Mouse (Mus musculus): ENCODE measurements around the gene Sh3kbp1. TPM values are rescaled to one million over a fixed set of nuclear protein-coding genes. Genes with fewer than 3 reads are reported as not detected.

Gene Sh3kbp1
- polyA plus RNA-seq, 1 experiment from 2014 or later, result 23.2 TPM

DNA sequence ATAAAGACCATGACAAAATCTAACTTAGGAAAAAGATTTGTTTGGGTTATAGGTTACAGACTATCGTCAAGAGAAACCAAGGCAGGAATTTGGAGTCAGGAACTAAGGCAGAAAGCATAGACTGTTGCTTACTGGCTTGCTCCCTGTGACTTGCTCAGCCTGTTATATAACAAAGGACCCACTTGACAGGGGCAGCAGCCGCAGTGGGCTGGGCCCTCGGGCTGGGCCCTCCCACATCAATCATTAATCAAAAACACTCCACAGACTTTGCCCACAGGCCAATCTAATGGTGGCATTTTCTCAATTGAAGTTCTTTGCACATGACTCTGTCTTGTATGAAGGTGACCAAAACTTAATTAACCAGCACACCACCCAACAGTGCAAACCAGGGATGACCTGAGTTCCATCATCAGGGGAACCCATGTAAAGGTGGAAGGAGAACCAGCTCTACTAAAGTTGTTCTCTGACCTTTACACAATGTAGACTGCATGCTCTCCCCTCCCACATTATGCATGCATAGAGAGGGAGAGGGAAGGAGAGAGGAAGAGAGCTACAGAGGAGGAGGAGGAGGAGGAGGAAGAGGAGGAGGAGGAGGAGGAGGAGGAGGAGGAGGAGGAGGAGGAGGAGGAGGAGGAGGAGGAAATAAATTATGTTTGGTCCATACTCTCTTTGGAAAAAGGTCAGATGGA is 344.2 kb downstream of the Sh3kbp1 start:
- Histone ChIP-seq H3K9me3 (no peaks in the 10 kb centered on the region), H3K36me3 (replicated peaks) (no peaks in the 10 kb centered on the region), H3K4me3 (no peak overlapping the region), H3K4me1 (no peaks in the 10 kb centered on the region), H3K27me3 (replicated peaks; ENCODE audit: low read depth, poor library complexity, severe bottlenecking) (peaks cover 83% of the 10 kb centered on the region), H3K27ac (replicated peaks) (no peak overlapping the region)
- WGBS, result 60% methylated on average over 3 of the region's 3 CpGs
- no peak for DNase-seq (ENCODE audit: low spot score)

DNA sequence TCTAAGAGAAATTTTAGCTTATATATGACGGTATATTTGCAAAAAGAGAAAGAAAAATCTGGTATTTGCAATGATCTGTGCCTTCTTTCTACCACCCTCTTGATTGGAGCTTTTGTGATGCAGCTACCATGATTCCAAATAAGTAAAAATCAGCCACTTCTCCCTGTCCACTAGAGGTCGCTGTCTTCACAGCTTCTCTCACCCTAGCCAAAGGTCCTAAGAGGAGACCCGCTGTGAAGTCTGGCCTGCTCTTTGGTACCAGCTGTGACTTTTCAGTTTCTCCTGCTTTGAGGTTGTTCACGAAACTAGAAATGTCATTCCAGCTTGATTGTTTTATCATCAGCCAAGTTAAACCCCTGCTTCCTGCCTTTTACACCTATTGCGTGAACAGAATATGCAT is 346.7 kb downstream of the Sh3kbp1 start:
- WGBS, result 31% methylated on average over 5 of the region's 5 CpGs
- Histone ChIP-seq H3K27me3 (replicated peaks; ENCODE audit: low read depth, poor library complexity, severe bottlenecking) (peaks cover 75% of the 10 kb centered on the region), H3K27ac (replicated peaks) (no peak overlapping the region), H3K4me3 (no peak overlapping the region), H3K4me1 (no peaks in the 10 kb centered on the region), H3K9me3 (no peaks in the 10 kb centered on the region), H3K36me3 (replicated peaks) (no peaks in the 10 kb centered on the region)
- peak; percentile 25 for DNase-seq (ENCODE audit: low spot score)

GRCm38 (mm10) chrX:159976243-159976642 is 349.2 kb downstream of the Sh3kbp1 start:
- H3K4me3 ChIP-seq, result no peak overlapping the region
- no peak for DNase-seq (ENCODE audit: low spot score)
- no peak overlapping the region for H3K27ac ChIP-seq (replicated peaks)
- H3K27me3 ChIP-seq (replicated peaks; ENCODE audit: low read depth, poor library complexity, severe bottlenecking), result peaks cover 74% of the 10 kb centered on the region
- WGBS, result 78% methylated on average over 3 of the region's 3 CpGs
- no peaks in the 10 kb centered on the region for H3K36me3 ChIP-seq (replicated peaks)
- H3K9me3 ChIP-seq, result no peaks in the 10 kb centered on the region
- H3K4me1 ChIP-seq, result no peaks in the 10 kb centered on the region

DNA sequence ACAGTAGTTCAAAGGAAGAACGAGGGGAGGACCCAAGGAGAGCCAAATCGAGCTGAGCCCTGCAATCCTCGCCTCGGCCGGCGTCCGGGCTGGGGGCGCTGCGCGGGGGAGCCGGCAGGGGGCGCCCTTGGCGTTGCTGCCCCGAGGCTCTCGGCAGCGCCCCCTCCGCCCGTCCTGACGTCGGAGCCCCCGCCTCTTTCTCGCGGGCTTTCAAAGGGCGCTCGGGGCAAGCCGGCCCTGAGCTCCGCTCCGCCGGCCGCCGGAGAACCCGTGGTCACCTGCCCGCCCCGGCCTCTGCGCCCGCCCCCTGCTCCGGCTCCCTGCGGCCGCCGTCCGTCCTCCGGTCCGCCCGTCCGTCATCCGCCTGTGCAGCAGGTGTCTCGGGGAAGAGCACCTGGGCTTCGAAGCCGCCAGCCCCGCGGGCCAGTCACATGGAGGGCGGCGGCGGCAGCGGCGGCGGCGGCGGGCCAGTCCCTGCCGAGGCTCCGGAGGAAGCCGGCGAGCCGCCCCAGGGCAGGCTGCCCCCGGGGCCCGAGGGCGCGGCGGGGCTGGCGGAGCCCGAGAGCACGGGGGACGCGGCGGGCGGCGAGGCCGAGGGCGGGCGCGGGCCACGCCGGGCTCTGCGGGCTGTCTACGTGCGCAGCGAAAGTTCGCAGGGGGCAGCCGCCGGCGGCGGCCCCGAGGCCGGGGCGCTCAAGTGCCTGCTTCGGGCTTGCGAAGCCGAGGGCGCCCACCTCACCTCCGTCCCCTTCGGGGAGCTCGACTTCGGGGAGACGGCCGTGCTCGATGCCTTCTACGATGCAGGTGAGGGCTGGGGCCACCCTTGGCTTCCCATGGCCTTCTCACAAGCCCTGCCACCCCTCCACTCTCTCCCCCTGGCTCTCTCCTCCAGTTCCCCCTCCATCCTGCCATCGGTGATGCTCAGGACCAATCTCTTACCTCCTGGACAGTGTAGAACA is 361.2 kb downstream of the Sh3kbp1 start, which contains the start of gene Map3k15:
Gene Map3k15 (plus strand): TSS at position 432 of the 959 bp plus-strand sequence.
- peak; percentile 68 for DNase-seq (ENCODE audit: low spot score)
- H3K27ac ChIP-seq (replicated peaks), result no peak within 1 kb of the TSS; the same call in 1 of the 2 replicates
- H3K4me3 ChIP-seq, result peak within 1 kb of the TSS; percentile 58
- no peaks in the 10 kb centered on the region for H3K36me3 ChIP-seq (replicated peaks)
- H3K9me3 ChIP-seq, result no peaks in the 10 kb centered on the region
- 36% methylated on average over 107 of the region's 108 CpGs for whole genome bisulfite sequencing
- no peaks in the 10 kb centered on the region for H3K4me1 ChIP-seq
- peaks cover 92% of the 10 kb centered on the region for H3K27me3 ChIP-seq (replicated peaks; ENCODE audit: low read depth, poor library complexity, severe bottlenecking)

DNA sequence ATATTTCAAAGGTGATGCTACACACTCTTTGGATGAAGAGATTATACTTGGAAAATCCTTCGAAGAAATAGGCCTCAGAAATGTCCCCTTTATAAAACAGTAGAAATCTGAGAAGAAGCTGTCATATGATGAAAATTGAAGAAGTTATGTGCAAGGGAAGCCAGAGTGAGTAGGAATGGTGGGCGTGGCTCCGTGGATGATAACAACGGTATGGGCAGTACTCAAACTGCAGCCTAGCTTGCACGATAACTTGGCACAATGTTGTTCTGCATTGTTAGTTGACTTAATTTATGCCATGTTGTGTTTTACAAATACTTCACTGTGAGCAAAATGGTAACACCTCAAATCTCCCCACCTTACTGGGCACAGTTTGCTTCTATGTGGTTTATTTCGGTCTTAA is 368.7 kb downstream of the Sh3kbp1 start:
- no peaks in the 10 kb centered on the region for H3K4me1 ChIP-seq
- H3K9me3 ChIP-seq, result no peaks in the 10 kb centered on the region
- H3K27me3 ChIP-seq (replicated peaks; ENCODE audit: low read depth, poor library complexity, severe bottlenecking), result peaks cover 92% of the 10 kb centered on the region
- no peak overlapping the region for H3K4me3 ChIP-seq
- no peak overlapping the region for H3K27ac ChIP-seq (replicated peaks)
- no peaks in the 10 kb centered on the region for H3K36me3 ChIP-seq (replicated peaks)
- 90% methylated on average over 6 of the region's 6 CpGs for WGBS
- no peak for DNase-seq (ENCODE audit: low spot score)

Other genes starting within 250 kb of the Sh3kbp1 start
- gene Map7d2, start 212.7 kb upstream of the Sh3kbp1 start, polyA plus RNA-seq (2016; fragmentation: Nextera tagmentation; extraction: Ambion mirVana), result 6.6 and 6.8 TPM in 2 replicates
- gene Bclaf3, start 100.6 kb upstream of the Sh3kbp1 start, polyA plus RNA-seq (2016; fragmentation: Nextera tagmentation; extraction: Ambion mirVana), result 22.3 and 23.9 TPM in 2 replicates